Mouse (Mus musculus) central nervous system, embryonic 11.5 days (tissue): ENCODE results near the gene Dhcr7. TPM values are rescaled to one million over a fixed set of nuclear protein-coding genes. Genes with fewer than 3 reads are reported as not detected.

ENCODE experiments used
- polyA plus RNA-seq: library from polyadenylated mRNA; depleted of rRNA; stranded (reverse); fragments of >200 nt; gene quantifications from 2 replicates; pipeline ENCODE4 v1.2.3, GENCODE M21; 2012; rRNA removed

The Dhcr7 gene
- 65.9 and 83.1 TPM in 2 replicates for polyA plus RNA-seq

GRCm38 (mm10) chr7:143822375-143823265, at the start of gene Dhcr7, which contains the start of gene Nadsyn1:
TSS of gene Dhcr7 (plus strand) at chr7:143823145.
TSS of gene Nadsyn1 (minus strand) at chr7:143822849.

GRCm38 (mm10) chr7:143783996-143784829, 38.7 kb upstream of the Dhcr7 start, which contains the start of gene Mrgpre:
TSS of gene Mrgpre (minus strand) at chr7:143784500.

DNA sequence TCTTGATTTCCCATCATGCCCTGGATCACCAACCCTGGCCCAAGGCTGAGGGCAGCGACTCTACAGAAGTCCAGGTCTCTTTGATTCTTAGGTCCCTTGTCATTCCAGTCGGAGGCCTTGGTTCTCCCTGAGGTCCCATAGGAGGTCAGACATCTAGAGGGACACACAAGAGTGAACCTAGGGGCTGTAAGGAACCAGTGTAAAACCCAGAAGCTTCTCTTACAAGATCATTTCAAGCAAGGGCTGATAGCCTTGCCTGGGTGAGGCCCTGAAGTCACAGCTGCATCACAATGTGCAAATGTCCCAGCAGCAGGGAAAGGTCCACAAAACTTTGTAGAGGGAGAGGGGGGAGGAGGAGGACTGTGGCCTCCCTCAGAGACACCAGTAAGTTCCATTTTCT, 43.6 kb downstream of the Dhcr7 start, which contains the start of gene Gm498:
Gene Gm498 (plus strand): TSS at position 301 of the 400 bp plus-strand sequence.

Other genes starting within 250 kb of the Dhcr7 start
- gene Cars, start 223.1 kb upstream of the Dhcr7 start, polyA plus RNA-seq: 52.8 and 75.2 TPM in 2 replicates
- gene Tnfrsf26, start 194.4 kb upstream of the Dhcr7 start, polyA plus RNA-seq: 0.25 and 0.45 TPM in 2 replicates
- gene Tnfrsf22, start 173.5 kb upstream of the Dhcr7 start, polyA plus RNA-seq: 6.9 and 13.3 TPM in 2 replicates
- gene Tnfrsf23, start 137.3 kb upstream of the Dhcr7 start, polyA plus RNA-seq: 0.31 and 0.61 TPM in 2 replicates
- 14.6 and 27.2 TPM in 2 replicates for gene Osbpl5, start 66.2 kb upstream of the Dhcr7 start, polyA plus RNA-seq
- not detected in 2 replicates for gene Mrgprg, start 56.2 kb upstream of the Dhcr7 start, polyA plus RNA-seq
- gene Mrgpre, start 38.6 kb upstream of the Dhcr7 start, polyA plus RNA-seq: 2.2 and 2.8 TPM in 2 replicates
- 13.7 and 14.9 TPM in 2 replicates for gene Nadsyn1, start 296 bp upstream of the Dhcr7 start, polyA plus RNA-seq
- gene Gm498, start 43.7 kb downstream of the Dhcr7 start, polyA plus RNA-seq: not detected in 2 replicates
- 4.9 and 5.7 TPM in 2 replicates for gene Shank2, start 178.8 kb downstream of the Dhcr7 start, polyA plus RNA-seq